Mouse (Mus musculus) embryo, embryonic 9.5 days (tissue): ENCODE measurements at regions not wholly inside any gene's neighbourhood (a gene's known extent, or its start where the extent isn't known, plus 50 kb on each side); places are given as distances from the start of the nearest gene placed in this dataset.

Source experiments
- DNase-seq: peaks from one replicate; pipeline ENCODE4 v3.0.0-alpha.2; 2017; ENCODE audit errors: extremely low spot score

GRCm38 (mm10) chr6:52478624-52479023 is 161.6 kb downstream of the Hibadh start:
- no peak for DNase-seq

- DNase-seq, result no peak
Measured at GRCm38 (mm10) chr6:52479200-52479599, 161.0 kb downstream of the Hibadh start.

- no peak for DNase-seq
Measured at GRCm38 (mm10) chr6:52481975-52482374, 158.2 kb downstream of the Hibadh start.

- no peak for DNase-seq
Measured at GRCm38 (mm10) chr6:52486146-52486545, 154.0 kb downstream of the Hibadh start.

DNA sequence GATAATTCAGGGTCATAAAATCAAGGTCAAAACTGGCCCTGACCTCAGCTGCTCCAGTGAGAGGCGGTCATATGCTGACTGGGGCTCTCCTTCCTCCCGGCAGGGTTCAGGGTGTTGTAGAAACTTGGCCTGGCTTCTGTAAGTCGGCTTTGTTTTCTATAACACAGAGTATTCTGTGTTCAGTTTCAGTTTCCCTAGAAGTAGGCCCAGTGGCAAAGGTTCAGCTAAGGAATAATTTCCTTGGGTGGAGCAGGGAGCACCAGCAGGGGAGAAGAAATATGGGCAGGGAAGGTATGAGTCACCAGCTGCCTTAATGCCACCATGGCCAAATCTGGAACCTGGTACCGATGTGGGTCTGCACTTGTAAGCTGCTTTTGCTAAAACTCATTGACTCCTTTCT is 153.5 kb downstream of the Hibadh start:
- DNase-seq, result no peak

DNA sequence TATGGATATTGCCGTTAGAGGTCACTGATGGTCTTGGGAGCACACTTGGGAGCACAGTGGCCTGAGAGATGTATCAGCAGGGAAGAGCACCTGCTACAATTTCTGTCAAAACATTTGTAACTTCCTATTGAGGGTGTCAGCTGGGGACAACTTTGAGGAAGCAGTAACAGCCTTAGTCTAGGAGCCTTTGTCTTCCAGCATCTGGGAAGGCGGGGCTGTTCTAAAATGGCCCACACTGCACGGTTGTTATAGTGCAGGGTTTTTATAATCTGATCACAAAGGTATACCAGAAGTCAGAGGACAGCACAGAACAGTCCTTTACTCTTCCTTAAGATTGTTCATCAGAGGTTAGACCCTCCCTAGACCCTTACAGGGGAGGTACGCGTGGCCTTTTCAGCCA is 152.3 kb downstream of the Hibadh start:
- no peak for DNase-seq

DNA sequence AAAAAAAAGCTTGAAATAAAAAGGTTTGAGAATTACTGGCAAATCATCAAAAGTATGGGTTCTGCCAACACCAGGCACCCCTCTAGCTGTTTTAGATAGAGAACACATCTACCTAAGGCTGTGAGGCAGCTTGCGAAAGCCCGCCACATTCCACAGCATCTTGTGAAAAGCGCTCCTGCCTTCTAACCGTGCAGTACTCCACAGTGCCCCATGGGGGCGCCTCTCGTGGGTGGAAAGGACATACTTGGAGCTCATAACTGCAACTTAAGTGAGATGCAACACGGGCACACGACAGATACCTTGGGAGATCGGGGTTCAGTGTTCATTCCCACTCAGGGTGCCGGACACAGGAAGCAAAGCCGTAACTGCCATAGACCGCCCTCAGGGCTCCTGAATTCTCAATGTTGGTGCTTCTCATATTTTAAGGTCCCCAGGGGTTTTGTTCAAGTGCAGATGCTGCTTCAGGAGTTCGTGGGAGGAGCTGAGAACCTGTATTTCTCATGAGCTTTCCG is 149.9 kb downstream of the Hibadh start:
- no peak for DNase-seq

- no peak for DNase-seq
Measured at GRCm38 (mm10) chr6:52495301-52495700, 144.9 kb downstream of the Hibadh start.

DNA sequence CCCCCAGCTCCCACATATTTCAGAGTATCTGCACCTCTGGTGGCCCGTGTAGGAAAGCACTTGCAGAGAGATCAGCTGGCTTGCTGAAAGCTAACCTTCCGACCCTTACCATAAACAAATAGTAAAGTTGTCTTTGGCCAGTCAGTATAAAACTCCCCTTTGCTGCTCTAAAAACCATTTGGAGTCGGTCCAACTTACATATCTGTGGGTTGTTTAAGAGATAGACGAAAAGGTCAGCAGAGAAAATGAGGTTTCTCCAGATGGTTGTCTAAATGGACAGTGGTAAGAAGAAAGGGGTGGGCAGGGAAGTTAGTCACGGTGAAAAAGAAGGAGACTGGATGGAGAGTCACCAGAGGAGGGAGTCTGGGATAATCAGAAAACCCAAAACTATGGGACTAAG is 144.3 kb downstream of the Hibadh start:
- DNase-seq, result no peak
